Mouse (Mus musculus) lung, postnatal 0 days (tissue): ENCODE data around the gene Serinc5.

Experiments used
- CTCF ChIP-seq: IDR thresholded peaks from 2 replicates; pipeline ENCODE4 v1.5.1; 2016; ENCODE audit warnings: antibody characterized with exemption, mild to moderate bottlenecking
- EP300 ChIP-seq: IDR thresholded peaks from 2 replicates; pipeline ENCODE4 v1.6.1; 2016; ENCODE audit warnings: antibody characterized with exemption, mild to moderate bottlenecking, control low read depth

GRCm38 (mm10) chr13:92751726-92752565 is 141.1 kb downstream of the Serinc5 start:
- TF ChIP-seq CTCF = peak; percentile 85
- no peak for TF ChIP-seq EP300
